Comparison of ENCODE assay signal across 30 mouse cellular contexts in genomic region chr6:94269174-94269573, GRCm38 (mm10). TPM values are rescaled to one million over a fixed set of nuclear protein-coding genes. Genes with fewer than 3 reads are reported as not detected.
A peak's percentile ranks its signal among the peaks of the same experiment; 100 is the strongest.
DNase-seq lines count a peak whose midpoint lies in the region; ATAC-seq and TF ChIP-seq lines count a peak whose summit lies in the region.
"Had no signal": no experiment of that assay in that cellular context is flagged by ENCODE, and none has a peak within 500 bp of the region (broad histone marks: within the 10 kb centered on the region; RNA-seq: fewer than 3 reads in every experiment).

No protein-coding gene starts in this region.

- no peaks in the 10 kb centered on the region for H3K9me3 ChIP-seq in heart, embryonic 14.5 days (ENCODE audit: control insufficient read depth, low read length)
- H3K9me3 ChIP-seq in heart, embryonic 10.5 days = no peaks in the 10 kb centered on the region
- H3K9me3 ChIP-seq: embryonic facial prominence, embryonic 13.5 days; heart, embryonic 15.5 days; hindbrain, embryonic 10.5 days; hindbrain, embryonic 15.5 days; limb, embryonic 10.5 days; limb, embryonic 15.5 days; liver, embryonic 15.5 days; midbrain, embryonic 13.5 days; neural tube, embryonic 13.5 days had no signal

- DNase-seq in heart, embryonic 10.5 days (ENCODE audit: low spot score) = no peak
- no peak for DNase-seq in cerebellum, adult 9-10 months
- DNase-seq: adrenal gland, adult 2 months; adrenal gland, postnatal 36 days; cerebellum, adult 18-20 months; cerebellum, postnatal 14 days; gastrocnemius, postnatal 10 days; kidney, adult 8-10 months; kidney, postnatal 4 days; lung, postnatal 4 days; retina, postnatal 1 day; right cerebral cortex, postnatal 14 days had no signal

- no peaks in the 10 kb centered on the region for H3K36me3 ChIP-seq in heart, embryonic 14.5 days (ENCODE audit: control insufficient read depth, insufficient read depth, low read length)
- H3K36me3 ChIP-seq in heart, embryonic 10.5 days = no peaks in the 10 kb centered on the region
- H3K36me3 ChIP-seq: embryonic facial prominence, embryonic 13.5 days; heart, embryonic 15.5 days; hindbrain, embryonic 10.5 days; hindbrain, embryonic 15.5 days; limb, embryonic 10.5 days; limb, embryonic 15.5 days; liver, embryonic 15.5 days; midbrain, embryonic 13.5 days; neural tube, embryonic 13.5 days had no signal

- no peak overlapping the region for H3K4me3 ChIP-seq in heart, embryonic 14.5 days (ENCODE audit: control insufficient read depth in 1 of 2, insufficient read depth in 1 of 2, low read depth in 1 of 2, low read length in 2 of 2)
- H3K4me3 ChIP-seq in heart, embryonic 10.5 days = no peak overlapping the region
- H3K4me3 ChIP-seq in embryonic fibroblast, embryonic 13.5 days (ENCODE audit: insufficient read depth, low read length) = no peak overlapping the region
- H3K4me3 ChIP-seq: embryonic facial prominence, embryonic 13.5 days; erythroblast, embryonic 14.5 days; heart, embryonic 15.5 days; hindbrain, embryonic 10.5 days; hindbrain, embryonic 15.5 days; limb, embryonic 10.5 days; limb, embryonic 15.5 days; liver, embryonic 15.5 days; midbrain, embryonic 13.5 days; neural tube, embryonic 13.5 days had no signal

- H3K4me2 ChIP-seq in heart, embryonic 14.5 days (ENCODE audit: low read length) = no peak overlapping the region
- H3K4me2 ChIP-seq: embryonic facial prominence, embryonic 13.5 days; heart, embryonic 15.5 days; hindbrain, embryonic 15.5 days; limb, embryonic 15.5 days; liver, embryonic 15.5 days; midbrain, embryonic 13.5 days; neural tube, embryonic 13.5 days had no signal

- peaks cover 10 to 30% of the 10 kb centered on the region in 2 experiments for H3K4me1 ChIP-seq in heart, embryonic 14.5 days (ENCODE audit: control insufficient read depth in 2 of 2, insufficient read depth in 2 of 2, low read length in 2 of 2)
- peaks cover 46% of the 10 kb centered on the region for H3K4me1 ChIP-seq in heart, embryonic 10.5 days
- H3K4me1 ChIP-seq in embryonic fibroblast, embryonic 13.5 days (ENCODE audit: control insufficient read depth, insufficient read depth, low read length) = peaks cover 14% of the 10 kb centered on the region
- H3K4me1 ChIP-seq: hindbrain, embryonic 15.5 days had no signal

- WGBS in heart, embryonic 14.5 days = 49% methylated on average over 4 of the region's 4 CpGs
- 49% methylated on average over 4 of the region's 4 CpGs for WGBS in heart, embryonic 10.5 days

- TF ChIP-seq POLR2A in embryonic fibroblast, embryonic 13.5 days (IDR thresholded peaks at IDR 0.05; ENCODE audit: low read depth, low read length) = no peak

- H3K9ac ChIP-seq in heart, embryonic 14.5 days (ENCODE audit: low read length) = no peak overlapping the region
- H3K9ac ChIP-seq: embryonic facial prominence, embryonic 13.5 days; heart, embryonic 15.5 days; hindbrain, embryonic 15.5 days; limb, embryonic 15.5 days; liver, embryonic 15.5 days; midbrain, embryonic 13.5 days; neural tube, embryonic 13.5 days had no signal

- peak overlapping the region; percentile 34 to 35; a peak in 1 of 4 replicates for H3K27ac ChIP-seq in heart, embryonic 14.5 days (replicated peaks in 1 of 2; ENCODE audit: control insufficient read depth in 1 of 2, insufficient read depth in 1 of 2, low read depth in 2 of 2, low read length in 2 of 2)
- no peak overlapping the region for H3K27ac ChIP-seq in heart, embryonic 10.5 days
- peak overlapping the region; percentile 13; the same call in 1 of the 2 replicates for H3K27ac ChIP-seq in embryonic fibroblast, embryonic 13.5 days (ENCODE audit: insufficient read depth, low read length)
- H3K27ac ChIP-seq: embryonic facial prominence, embryonic 13.5 days; heart, embryonic 15.5 days; hindbrain, embryonic 10.5 days; hindbrain, embryonic 15.5 days; kidney, postnatal 0 days; limb, embryonic 10.5 days; limb, embryonic 15.5 days; liver, embryonic 15.5 days; midbrain, embryonic 13.5 days; neural tube, embryonic 13.5 days had no signal

- ATAC-seq in heart, embryonic 14.5 days (ENCODE audit: insufficient number of reproducible peaks, insufficient read depth, low FRiP score, low read depth) = no peak
- ATAC-seq in common myeloid progenitor, adult 5-6 weeks (replicated peaks; ENCODE audit: low read depth, poor library complexity, severe bottlenecking) = peak; percentile 42
- ATAC-seq in megakaryocyte progenitor cell, adult 5-6 weeks (replicated peaks; ENCODE audit: poor library complexity) = peak; percentile 66
- ATAC-seq: activated CD4-positive, CD25-positive, alpha-beta regulatory T cell, adult 4 months; inflammation-experienced regulatory T-cells, adult 6 months; midbrain, embryonic 13.5 days had no signal

- no peaks in the 10 kb centered on the region for H3K27me3 ChIP-seq in heart, embryonic 14.5 days (ENCODE audit: control insufficient read depth, insufficient read depth, low read length)
- H3K27me3 ChIP-seq in heart, embryonic 10.5 days (ENCODE audit: insufficient read depth, poor library complexity, severe bottlenecking) = no peaks in the 10 kb centered on the region
- H3K27me3 ChIP-seq: CH12.LX; embryonic facial prominence, embryonic 13.5 days; heart, embryonic 15.5 days; hindbrain, embryonic 15.5 days; limb, embryonic 15.5 days; liver, embryonic 15.5 days; midbrain, embryonic 13.5 days; neural tube, embryonic 13.5 days had no signal

- no peak for TF ChIP-seq CTCF in embryonic fibroblast, embryonic 13.5 days (IDR thresholded peaks at IDR 0.05; ENCODE audit: borderline replicate concordance, insufficient read depth, low read length)

RNA-seq across cellular contexts. Expression of gene Magi1, which starts 14.5 kb away (rescaled TPM):
- 7.6 and 7.9 TPM in 2 replicates for polyA plus RNA-seq in heart, embryonic 14.5 days (2014; fragmentation: Nextera tagmentation; extraction: Ambion mirVana)
- polyA plus RNA-seq in heart, embryonic 10.5 days (2016; fragmentation: Nextera tagmentation; extraction: Ambion mirVana) = 10.0 and 10.5 TPM in 2 replicates
- total RNA-seq in common myeloid progenitor, adult 5-6 weeks (2017) = 0.05 and 0.18 TPM in 2 replicates
- polyA plus RNA-seq in embryonic fibroblast, embryonic 13.5 days (2011; ENCODE audit: insufficient read length, low read depth, missing spikeins) = 15.0 and 16.3 TPM in 2 replicates
- total RNA-seq in megakaryocyte progenitor cell, adult 5-6 weeks (2015) = 0.07 and 0.15 TPM in 2 replicates
- total RNA-seq in megakaryocyte progenitor cell, adult 5-6 weeks (2017) = 0.21 and 3.3 TPM in 2 replicates
- total RNA-seq: CH12.LX had no signal
